Mouse (Mus musculus) small intestine, adult 2 months (tissue): ENCODE results near the gene Adamts4.
A peak's percentile ranks its signal among the peaks of the same experiment; 100 is the strongest.

ENCODE experiments used
- CTCF ChIP-seq: fragments of 200-500 bp; IDR thresholded peaks from 2 replicates; pipeline ENCODE4 v1.5.1; 2012; ENCODE audit warnings: low read depth, mild to moderate bottlenecking, control low read depth, inconsistent platforms, low read length, moderate library complexity, mixed read lengths; ENCODE audit not compliant: insufficient replicate concordance, insufficient read length; ENCODE audit errors: extremely low read depth
- POLR2A ChIP-seq: fragments of 200-500 bp; IDR thresholded peaks from 2 replicates; pipeline ENCODE4 v1.6.1; 2012; ENCODE audit warnings: low read depth, mild to moderate bottlenecking, control low read depth, inconsistent platforms, low read length, moderate library complexity

- TF ChIP-seq CTCF (no peak), POLR2A (peak; percentile 68; the same call in 1 of the 2 replicates)
These were observed 27.7 kb upstream of the Adamts4 start, which contains the start of gene Tomm40l for GRCm38 (mm10) chr1:171222238-171223155.
